Mouse (Mus musculus): Measurements from ENCODE around the gene Bckdha.

Bckdha gene

GRCm38 (mm10) chr7:25681341-25682231 is 22.8 kb upstream of the Bckdha start:
- no peak for DNase-seq (ENCODE audit: low read depth, low spot score)

GRCm38 (mm10) chr7:25680514-25681258 is 21.9 kb upstream of the Bckdha start, which contains the start of gene B9d2:
Gene B9d2, plus strand, starts transcription at chr7:25680780.
- peak; percentile 94 for DNase-seq (ENCODE audit: low read depth, low spot score)

- no peak for DNase-seq (ENCODE audit: low read depth, low spot score)
Observed at GRCm38 (mm10) chr7:25679971-25680370, 21.2 kb upstream of the Bckdha start.

GRCm38 (mm10) chr7:25677013-25677412 is 18.2 kb upstream of the Bckdha start:
- no peak for DNase-seq (ENCODE audit: low read depth, low spot score)

GRCm38 (mm10) chr7:25676085-25676781 is 17.5 kb upstream of the Bckdha start:
- DNase-seq (ENCODE audit: low read depth, low spot score): peak; percentile 76

GRCm38 (mm10) chr7:25675405-25675804 is 16.6 kb upstream of the Bckdha start:
- no peak for DNase-seq (ENCODE audit: low read depth, low spot score)

GRCm38 (mm10) chr7:25674719-25675300 is 16.0 kb upstream of the Bckdha start, which contains the start of gene Tmem91:
Gene Tmem91, minus strand, starts transcription at chr7:25675166.
- DNase-seq (ENCODE audit: low read depth, low spot score): no peak

- no peak for DNase-seq (ENCODE audit: low read depth, low spot score)
Observed at GRCm38 (mm10) chr7:25674297-25674696, 15.5 kb upstream of the Bckdha start.

- no peak for DNase-seq (ENCODE audit: low read depth, low spot score)
Observed at GRCm38 (mm10) chr7:25672442-25672841, 13.7 kb upstream of the Bckdha start.

GRCm38 (mm10) chr7:25671686-25672085 is 12.9 kb upstream of the Bckdha start:
- DNase-seq (ENCODE audit: low read depth, low spot score): no peak

- DNase-seq (ENCODE audit: low read depth, low spot score): no peak
Observed at GRCm38 (mm10) chr7:25670096-25670495, 11.3 kb upstream of the Bckdha start.

GRCm38 (mm10) chr7:25669631-25670030 is 10.8 kb upstream of the Bckdha start:
- no peak for DNase-seq (ENCODE audit: low read depth, low spot score)

- DNase-seq (ENCODE audit: low read depth, low spot score): no peak
Observed at GRCm38 (mm10) chr7:25669158-25669557, 10.4 kb upstream of the Bckdha start.

GRCm38 (mm10) chr7:25666381-25666780 is 7.6 kb upstream of the Bckdha start:
- no peak for DNase-seq (ENCODE audit: low read depth, low spot score)

- DNase-seq (ENCODE audit: low read depth, low spot score): no peak
Observed at GRCm38 (mm10) chr7:25657785-25658184, 996 bp downstream of the Bckdha start.

- DNase-seq (ENCODE audit: low read depth, low spot score): no peak
Observed at GRCm38 (mm10) chr7:25655601-25656428, 3.0 kb downstream of the Bckdha start.

GRCm38 (mm10) chr7:25652244-25652759 is 6.5 kb downstream of the Bckdha start:
- no peak for DNase-seq (ENCODE audit: low read depth, low spot score)

- no peak for DNase-seq (ENCODE audit: low read depth, low spot score)
Observed at GRCm38 (mm10) chr7:25651281-25651680, 7.5 kb downstream of the Bckdha start.

GRCm38 (mm10) chr7:25649839-25650238 is 8.9 kb downstream of the Bckdha start:
- no peak for DNase-seq (ENCODE audit: low read depth, low spot score)

GRCm38 (mm10) chr7:25647574-25648123 is 11.1 kb downstream of the Bckdha start:
- DNase-seq (ENCODE audit: low read depth, low spot score): no peak

Measured in retina, postnatal 7 days (tissue).